Mouse (Mus musculus): Measurements from ENCODE around the gene Olfr137. TPM values are rescaled to one million over a fixed set of nuclear protein-coding genes. Genes with fewer than 3 reads are reported as not detected.

Olfr137 gene
- not detected for total RNA-seq (2021)
- long read RNA-seq: 0 reads

- DNase-seq (ENCODE audit: low spot score in 2 of 2): no peak
Observed at GRCm38 (mm10) chr17:38307470-38307869, at the start of gene Olfr137. Gene Olfr137 (minus strand): TSS chr17:38307570.

GRCm38 (mm10) chr17:38329531-38329930 is 22.2 kb upstream of the Olfr137 start, which contains the start of gene Olfr136:
Gene Olfr136 (plus strand): TSS chr17:38329831.
- no peak for DNase-seq (ENCODE audit: low spot score in 2 of 2)

DNA sequence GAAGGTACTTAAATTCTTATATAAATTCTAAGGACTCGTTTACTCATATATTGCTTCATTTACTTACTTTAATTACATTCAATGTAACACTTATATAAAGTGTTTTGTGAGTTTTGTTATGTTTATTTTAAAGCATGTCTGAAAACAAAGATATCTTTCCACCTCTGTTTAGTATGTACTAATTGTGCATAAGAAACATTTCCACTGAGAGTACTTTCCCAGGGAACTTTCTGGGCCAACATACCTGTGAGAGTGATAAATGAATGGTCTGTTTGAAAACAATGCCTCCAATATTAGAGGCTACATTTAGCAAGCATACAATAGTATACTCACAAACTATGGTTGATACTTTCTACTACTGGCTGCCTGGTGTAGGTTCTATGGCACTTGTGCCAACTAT is 46.6 kb downstream of the Olfr137 start, which contains the start of gene Olfr138:
Gene Olfr138 (plus strand): TSS at position 301 of the 400 bp plus-strand sequence.
- DNase-seq (ENCODE audit: low spot score in 2 of 2): no peak

Other genes with a start within 250 kb of the Olfr137 start
- not detected for gene Olfr129, start 247.5 kb downstream of the Olfr137 start, total RNA-seq (2021)
- gene Olfr130, start 243.6 kb downstream of the Olfr137 start, total RNA-seq (2021): not detected
- gene Olfr131, start 218.9 kb downstream of the Olfr137 start, total RNA-seq (2021): not detected
- not detected for gene Olfr132, start 173.0 kb downstream of the Olfr137 start, total RNA-seq (2021)
- not detected for gene Olfr133, start 162.3 kb downstream of the Olfr137 start, total RNA-seq (2021)
- gene Olfr134, start 136.2 kb downstream of the Olfr137 start, total RNA-seq (2021): not detected
- not detected for gene Olfr135, start 103.2 kb downstream of the Olfr137 start, total RNA-seq (2021)
- not detected for gene Olfr138, start 46.5 kb downstream of the Olfr137 start, total RNA-seq (2021)
- gene Olfr136, start 22.3 kb upstream of the Olfr137 start, total RNA-seq (2021): not detected
- not detected for gene Esp36, start 112.6 kb upstream of the Olfr137 start, total RNA-seq (2021)
- not detected for gene Esp34, start 246.6 kb upstream of the Olfr137 start, total RNA-seq (2021)